Mouse (Mus musculus): ENCODE results near the gene Serpinc1. TPM values are rescaled to one million over a fixed set of nuclear protein-coding genes. Genes with fewer than 3 reads are reported as not detected.
"Not testable (repeated sequence)": the region's sequence is repeated elsewhere in the genome, so short reads cannot be mapped to it uniquely, and the experiment has no call there.

Serpinc1 gene
- polyA plus RNA-seq, 1 experiment from 2014 or later = 1.5 TPM

DNA sequence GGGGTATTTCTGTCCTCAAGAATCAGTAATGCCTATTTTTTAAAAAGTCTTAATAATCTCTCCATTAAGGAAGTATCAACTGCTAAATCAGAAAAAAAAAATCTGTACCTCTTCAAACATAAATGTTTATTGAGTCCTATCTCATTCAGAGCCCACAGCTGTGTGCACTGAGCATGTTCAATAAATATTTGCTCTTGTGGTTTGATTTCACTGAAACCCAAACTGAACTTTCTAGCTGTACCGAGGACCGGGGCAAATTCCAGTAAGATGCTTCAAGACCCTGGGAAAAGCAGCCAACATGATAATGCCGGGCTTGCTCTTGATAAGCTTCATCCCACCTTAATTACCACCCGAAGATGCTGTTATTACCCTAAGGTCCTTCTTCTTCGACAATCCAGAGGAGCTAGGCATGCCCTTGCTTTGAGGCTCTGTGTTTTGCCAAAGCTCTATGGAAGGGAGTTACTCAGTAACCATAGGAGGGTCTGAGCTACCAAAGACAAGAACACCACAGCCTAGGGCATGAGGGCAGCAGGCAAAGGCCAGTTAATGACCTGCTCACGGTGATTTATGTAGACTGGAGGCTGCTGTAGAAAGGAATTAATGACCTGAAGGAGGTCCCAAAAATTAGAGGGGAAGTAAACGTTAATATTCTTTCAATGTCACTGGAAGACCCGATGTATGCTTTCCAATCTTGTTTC is 2.3 kb downstream of the Serpinc1 start:
- H3K9me3 ChIP-seq (ENCODE audit: control insufficient read depth, low read length) = no peaks in the 10 kb centered on the region
- WGBS = 91% methylated on average over 8 of the region's 8 CpGs
- no peak for ATAC-seq (replicated peaks; ENCODE audit: low FRiP score)
- no peaks in the 10 kb centered on the region for H3K27me3 ChIP-seq (ENCODE audit: control insufficient read depth, insufficient read depth, low read length)
- no peak overlapping the region for H3K27ac ChIP-seq (ENCODE audit: low read depth, low read length)
- no peak overlapping the region for H3K9ac ChIP-seq (ENCODE audit: low read length)
- no peaks in the 10 kb centered on the region for H3K4me1 ChIP-seq (replicated peaks; ENCODE audit: control insufficient read depth, insufficient read depth, low read length)
- DNase-seq (ENCODE audit: low spot score) = no peak
- H3K4me2 ChIP-seq (ENCODE audit: low read depth, low read length, severe bottlenecking) = no peak overlapping the region
- no peaks in the 10 kb centered on the region for H3K36me3 ChIP-seq (ENCODE audit: control insufficient read depth, insufficient read depth, low read length)
- H3K4me3 ChIP-seq (ENCODE audit: low read depth, low read length) = no peak overlapping the region

GRCm38 (mm10) chr1:160981337-160981736 is 3.0 kb downstream of the Serpinc1 start:
- Histone ChIP-seq H3K27me3 (ENCODE audit: control insufficient read depth, insufficient read depth, low read length) (no peaks in the 10 kb centered on the region), H3K4me2 (ENCODE audit: low read depth, low read length, severe bottlenecking) (no peak overlapping the region), H3K9me3 (ENCODE audit: control insufficient read depth, low read length) (no peaks in the 10 kb centered on the region), H3K9ac (ENCODE audit: low read length) (no peak overlapping the region), H3K36me3 (ENCODE audit: control insufficient read depth, insufficient read depth, low read length) (no peaks in the 10 kb centered on the region), H3K27ac (ENCODE audit: low read depth, low read length) (no peak overlapping the region), H3K4me1 (replicated peaks; ENCODE audit: control insufficient read depth, insufficient read depth, low read length) (no peaks in the 10 kb centered on the region), H3K4me3 (ENCODE audit: low read depth, low read length) (no peak overlapping the region)
- no peak for ATAC-seq (replicated peaks; ENCODE audit: low FRiP score)
- 99% methylated on average over 4 of the region's 4 CpGs for WGBS
- no peak for DNase-seq (ENCODE audit: low spot score)

- Histone ChIP-seq H3K9ac (ENCODE audit: low read length) (no peak overlapping the region), H3K9me3 (ENCODE audit: control insufficient read depth, low read length) (no peaks in the 10 kb centered on the region), H3K27ac (ENCODE audit: low read depth, low read length) (no peak overlapping the region), H3K4me3 (ENCODE audit: low read depth, low read length) (no peak overlapping the region), H3K36me3 (ENCODE audit: control insufficient read depth, insufficient read depth, low read length) (no peaks in the 10 kb centered on the region), H3K27me3 (ENCODE audit: control insufficient read depth, insufficient read depth, low read length) (no peaks in the 10 kb centered on the region), H3K4me1 (replicated peaks; ENCODE audit: control insufficient read depth, insufficient read depth, low read length) (no peaks in the 10 kb centered on the region), H3K4me2 (ENCODE audit: low read depth, low read length, severe bottlenecking) (no peak overlapping the region)
- ATAC-seq (replicated peaks; ENCODE audit: low FRiP score) (no peak), DNase-seq (ENCODE audit: low spot score) (no peak)
- WGBS = 93% methylated on average over 3 of the region's 3 CpGs
Measured at GRCm38 (mm10) chr1:160982887-160983286, 4.5 kb downstream of the Serpinc1 start.

- not testable (repeated sequence) for H3K9ac ChIP-seq (ENCODE audit: low read length); H3K36me3 ChIP-seq (ENCODE audit: control insufficient read depth, insufficient read depth, low read length); H3K9me3 ChIP-seq (ENCODE audit: control insufficient read depth, low read length); H3K4me2 ChIP-seq (ENCODE audit: low read depth, low read length, severe bottlenecking); DNase-seq (ENCODE audit: low spot score); H3K4me1 ChIP-seq (replicated peaks; ENCODE audit: control insufficient read depth, insufficient read depth, low read length); H3K27me3 ChIP-seq (ENCODE audit: control insufficient read depth, insufficient read depth, low read length); H3K4me3 ChIP-seq (ENCODE audit: low read depth, low read length); ATAC-seq (replicated peaks; ENCODE audit: low FRiP score); H3K27ac ChIP-seq (ENCODE audit: low read depth, low read length)
- 80% methylated on average over 1 of the region's 1 CpGs for WGBS
Measured at GRCm38 (mm10) chr1:160984731-160985130, 6.3 kb downstream of the Serpinc1 start.

DNA sequence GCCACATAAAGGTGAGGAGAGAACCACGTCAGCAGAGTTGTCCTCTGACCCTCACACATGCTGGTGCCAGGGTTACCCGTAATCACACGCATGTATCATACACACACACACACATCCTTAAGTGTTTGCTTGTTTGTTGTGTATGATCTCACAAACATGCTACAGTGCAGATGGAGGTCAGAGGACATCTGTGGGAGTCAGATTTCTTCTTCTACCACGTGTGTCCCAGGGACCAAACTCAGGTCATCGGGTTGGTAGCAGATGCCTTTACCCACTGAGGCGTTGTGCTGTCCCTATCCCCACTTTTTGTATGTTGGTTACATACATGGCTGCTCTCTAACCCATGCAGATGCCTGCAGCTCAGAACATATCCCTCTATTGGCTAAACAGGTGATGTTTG is 7.1 kb downstream of the Serpinc1 start:
- ATAC-seq (replicated peaks; ENCODE audit: low FRiP score) (no peak), DNase-seq (ENCODE audit: low spot score) (no peak)
- no peaks in the 10 kb centered on the region for H3K4me1 ChIP-seq (replicated peaks; ENCODE audit: control insufficient read depth, insufficient read depth, low read length)

GRCm38 (mm10) chr1:160986881-160987635 is 8.7 kb downstream of the Serpinc1 start:
- H3K9me3 ChIP-seq (ENCODE audit: control insufficient read depth, low read length) = no peaks in the 10 kb centered on the region
- H3K4me2 ChIP-seq (ENCODE audit: low read depth, low read length, severe bottlenecking) = no peak overlapping the region
- H3K4me3 ChIP-seq (ENCODE audit: low read depth, low read length) = no peak overlapping the region
- WGBS = 91% methylated on average over 17 of the region's 17 CpGs
- H3K27me3 ChIP-seq (ENCODE audit: control insufficient read depth, insufficient read depth, low read length) = no peaks in the 10 kb centered on the region
- no peak for DNase-seq (ENCODE audit: low spot score)
- H3K36me3 ChIP-seq (ENCODE audit: control insufficient read depth, insufficient read depth, low read length) = no peaks in the 10 kb centered on the region
- H3K4me1 ChIP-seq (replicated peaks; ENCODE audit: control insufficient read depth, insufficient read depth, low read length) = no peaks in the 10 kb centered on the region
- no peak for ATAC-seq (replicated peaks; ENCODE audit: low FRiP score)
- H3K9ac ChIP-seq (ENCODE audit: low read length) = no peak overlapping the region
- no peak overlapping the region for H3K27ac ChIP-seq (ENCODE audit: low read depth, low read length)

More for the DNA sequence above, 7.1 kb downstream of the Serpinc1 start:
- H3K36me3 ChIP-seq (ENCODE audit: control insufficient read depth, insufficient read depth, low read length) = no peaks in the 10 kb centered on the region
- no peak overlapping the region for H3K4me2 ChIP-seq (ENCODE audit: low read depth, low read length, severe bottlenecking)
- H3K27ac ChIP-seq (ENCODE audit: low read depth, low read length) = no peak overlapping the region
- H3K9me3 ChIP-seq (ENCODE audit: control insufficient read depth, low read length) = no peaks in the 10 kb centered on the region
- WGBS = 88% methylated on average over 6 of the region's 6 CpGs
- no peak overlapping the region for H3K4me3 ChIP-seq (ENCODE audit: low read depth, low read length)
- no peaks in the 10 kb centered on the region for H3K27me3 ChIP-seq (ENCODE audit: control insufficient read depth, insufficient read depth, low read length)
- H3K9ac ChIP-seq (ENCODE audit: low read length) = no peak overlapping the region

- no peaks in the 10 kb centered on the region for H3K9me3 ChIP-seq (ENCODE audit: control insufficient read depth, low read length)
- ATAC-seq (replicated peaks; ENCODE audit: low FRiP score) = no peak
- 86% methylated on average over 15 of the region's 15 CpGs for WGBS
- H3K36me3 ChIP-seq (ENCODE audit: control insufficient read depth, insufficient read depth, low read length) = no peaks in the 10 kb centered on the region
- no peaks in the 10 kb centered on the region; the same call in 1 of the 2 replicates for H3K27me3 ChIP-seq (ENCODE audit: control insufficient read depth, insufficient read depth, low read length)
- H3K4me1 ChIP-seq (replicated peaks; ENCODE audit: control insufficient read depth, insufficient read depth, low read length) = no peaks in the 10 kb centered on the region
- no peak overlapping the region for H3K4me2 ChIP-seq (ENCODE audit: low read depth, low read length, severe bottlenecking)
- H3K27ac ChIP-seq (ENCODE audit: low read depth, low read length) = no peak overlapping the region
- no peak overlapping the region for H3K9ac ChIP-seq (ENCODE audit: low read length)
- DNase-seq (ENCODE audit: low spot score) = no peak
- H3K4me3 ChIP-seq (ENCODE audit: low read depth, low read length) = no peak overlapping the region
Measured at GRCm38 (mm10) chr1:160989395-160989794, 11.0 kb downstream of the Serpinc1 start.

GRCm38 (mm10) chr1:160993851-160994250 is 15.5 kb downstream of the Serpinc1 start:
- DNase-seq (ENCODE audit: low spot score) = no peak
- Histone ChIP-seq H3K4me1 (replicated peaks; ENCODE audit: control insufficient read depth, insufficient read depth, low read length) (no peaks in the 10 kb centered on the region), H3K27me3 (ENCODE audit: control insufficient read depth, insufficient read depth, low read length) (no peaks in the 10 kb centered on the region; the same call in 1 of the 2 replicates), H3K36me3 (ENCODE audit: control insufficient read depth, insufficient read depth, low read length) (no peaks in the 10 kb centered on the region), H3K4me3 (ENCODE audit: low read depth, low read length) (no peak overlapping the region), H3K4me2 (ENCODE audit: low read depth, low read length, severe bottlenecking) (no peak overlapping the region), H3K9ac (ENCODE audit: low read length) (no peak overlapping the region), H3K9me3 (ENCODE audit: control insufficient read depth, low read length) (no peaks in the 10 kb centered on the region), H3K27ac (ENCODE audit: low read depth, low read length) (no peak overlapping the region)
- 83% methylated on average over 6 of the region's 6 CpGs for WGBS
- ATAC-seq (replicated peaks; ENCODE audit: low FRiP score) = no peak

Measured in forebrain, embryonic 11.5 days (tissue).